27 mouse cellular contexts compared by ENCODE assay signal in the genomic region with DNA sequence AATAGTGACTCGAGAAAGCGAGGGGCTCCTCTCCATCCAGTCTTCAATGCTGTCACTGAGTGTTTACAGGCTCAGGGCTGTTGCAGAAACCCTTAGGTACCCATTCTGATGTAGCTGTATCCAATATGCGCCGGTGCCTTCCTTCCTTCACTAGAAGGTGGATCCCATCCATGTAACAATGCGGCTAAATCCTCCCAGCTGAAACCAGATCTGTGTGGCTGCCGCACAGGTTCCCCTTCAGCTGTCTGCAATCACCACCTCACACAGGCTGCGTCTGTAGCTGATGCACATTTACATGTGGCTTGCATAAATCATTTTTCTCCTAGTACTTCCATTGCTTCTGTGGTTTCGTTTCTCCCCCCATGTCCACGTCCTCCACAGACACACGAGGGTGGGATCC. TPM values are rescaled to one million over a fixed set of nuclear protein-coding genes. Genes with fewer than 3 reads are reported as not detected.
A peak's percentile ranks its signal among the peaks of the same experiment; 100 is the strongest.
DNase-seq lines count a peak whose midpoint lies in the region; ATAC-seq and TF ChIP-seq lines count a peak whose summit lies in the region.
"Had no signal": no experiment of that assay in that cellular context is flagged by ENCODE, and none has a peak within 500 bp of the region (broad histone marks: within the 10 kb centered on the region; RNA-seq: fewer than 3 reads in every experiment).

No protein-coding gene starts in this region.

- no peak overlapping the region for H3K4me2 ChIP-seq in limb, embryonic 12.5 days
- H3K4me2 ChIP-seq in CH12.LX (ENCODE audit: insufficient read depth, low read depth, poor library complexity, severe bottlenecking): no peak overlapping the region
- H3K4me2 ChIP-seq in embryonic facial prominence, embryonic 14.5 days (ENCODE audit: low read depth, low read length): no peak overlapping the region
- H3K4me2 ChIP-seq: embryonic facial prominence, embryonic 12.5 days; forebrain, embryonic 13.5 days; heart, embryonic 13.5 days; hindbrain, embryonic 14.5 days had no signal

- TF ChIP-seq CTCF in CH12.LX (conservative IDR thresholded peaks at IDR 0.05 in 1 of 2, IDR thresholded peaks at IDR 0.05 in 1 of 2; ENCODE audit: low read depth in 2 of 2, low read length in 2 of 2): no peak

- no peak for DNase-seq in limb, embryonic 10.5 days (ENCODE audit: low spot score)
- DNase-seq in CH12.LX (ENCODE audit: extremely low read depth): peak; percentile 29
- peak; percentile 32 for DNase-seq in R1 (ENCODE audit: low read depth, low spot score)
- peak; percentile 39 for DNase-seq in embryonic facial prominence, embryonic 14.5 days (ENCODE audit: low spot score)
- DNase-seq in left cerebral cortex, adult 18-20 months (ENCODE audit: low spot score in 2 of 2): no peak
- DNase-seq: adrenal gland, adult 2 months; adrenal gland, postnatal 14 days; B cell, adult 2 months; cerebellum, adult 11-12 months; cerebellum, adult 9-10 months; cerebellum, postnatal 14 days; gastrocnemius, postnatal 10 days; gastrocnemius, postnatal 36 days; heart, adult 2 months; heart, postnatal 14 days; heart, postnatal 4 days had no signal

- 0 out of 2 replicates have a peak, but pooled peaks have one; percentile 43 for ATAC-seq in limb, embryonic 12.5 days (ENCODE audit: insufficient number of reproducible peaks, insufficient read depth, low FRiP score, low TSS enrichment, low read depth)
- 0 out of 2 replicates have a peak, but pooled peaks have one; percentile 53 for ATAC-seq in embryonic facial prominence, embryonic 14.5 days (ENCODE audit: low read depth)
- no peak for ATAC-seq in megakaryocyte-erythroid progenitor cell, adult 5-6 weeks (replicated peaks; ENCODE audit: low FRiP score, low TSS enrichment, poor library complexity, severe bottlenecking)
- ATAC-seq: forebrain, embryonic 13.5 days; forebrain, embryonic 16.5 days; hindbrain, postnatal 0 days; inflammation-experienced regulatory T-cells, adult 6 months had no signal

- H3K4me3 ChIP-seq in limb, embryonic 12.5 days (replicated peaks): no peak overlapping the region
- no peak overlapping the region for H3K4me3 ChIP-seq in limb, embryonic 10.5 days
- no peak overlapping the region for H3K4me3 ChIP-seq in CH12.LX (replicated peaks in 1 of 3; ENCODE audit: low read depth in 2 of 3, low read length in 2 of 3, poor library complexity in 1 of 3)
- H3K4me3 ChIP-seq in embryonic facial prominence, embryonic 14.5 days (ENCODE audit: low read depth, low read length): no peak overlapping the region
- H3K4me3 ChIP-seq: embryonic facial prominence, embryonic 12.5 days; forebrain, embryonic 10.5 days; forebrain, embryonic 13.5 days; heart, adult 2 months; heart, embryonic 10.5 days; heart, embryonic 13.5 days had no signal

- no peak for TF ChIP-seq EP300 in CH12.LX (IDR thresholded peaks at IDR 0.05; ENCODE audit: low read length)

- no peaks in the 10 kb centered on the region for H3K27me3 ChIP-seq in limb, embryonic 12.5 days
- H3K27me3 ChIP-seq in limb, embryonic 10.5 days (ENCODE audit: low read depth, poor library complexity, severe bottlenecking): no peaks in the 10 kb centered on the region
- H3K27me3 ChIP-seq in CH12.LX (replicated peaks): no peaks in the 10 kb centered on the region
- H3K27me3 ChIP-seq in embryonic facial prominence, embryonic 14.5 days (replicated peaks; ENCODE audit: control insufficient read depth, insufficient read depth, low read length): no peaks in the 10 kb centered on the region
- H3K27me3 ChIP-seq: embryonic facial prominence, embryonic 12.5 days; forebrain, embryonic 13.5 days; heart, embryonic 13.5 days had no signal

- dilution Hi-C loops in CH12.LX (cut with MboI; ENCODE audit: extremely low pct_ligation_motif_present, extremely low pct_unique_long_range_greater_than_20kb, low sequenced_read_pairs): no loop called here

- H3K4me1 ChIP-seq in limb, embryonic 12.5 days (replicated peaks): peaks cover 11% of the 10 kb centered on the region; the same call in 1 of the 2 replicates
- H3K4me1 ChIP-seq in limb, embryonic 10.5 days: peaks cover 12% of the 10 kb centered on the region
- peaks cover 20 to 77% of the 10 kb centered on the region in 2 experiments for H3K4me1 ChIP-seq in CH12.LX (ENCODE audit: control insufficient read depth in 1 of 2, insufficient read depth in 2 of 2)
- H3K4me1 ChIP-seq in embryonic facial prominence, embryonic 14.5 days (ENCODE audit: control insufficient read depth, insufficient read depth, low read length): 0 out of 2 replicates have a peak, but pooled peaks cover 3% of the 10 kb centered on the region
- H3K4me1 ChIP-seq: embryonic facial prominence, embryonic 12.5 days; forebrain, embryonic 13.5 days; heart, embryonic 10.5 days; heart, embryonic 13.5 days had no signal

- WGBS in limb, embryonic 12.5 days: 65% methylated on average over 10 of the region's 10 CpGs
- 82% methylated on average over 10 of the region's 10 CpGs for WGBS in limb, embryonic 10.5 days
- WGBS in embryonic facial prominence, embryonic 14.5 days: 52% methylated on average over 10 of the region's 10 CpGs

- no peak for TF ChIP-seq RAD21 in CH12.LX (IDR thresholded peaks at IDR 0.05; ENCODE audit: low read depth, low read length)

- H3K79me2 ChIP-seq in CH12.LX (replicated peaks; ENCODE audit: control insufficient read depth, extremely low read depth, insufficient read depth, poor library complexity, severe bottlenecking): no peaks in the 10 kb centered on the region; the same call in 1 of the 2 replicates

- H3K9me3 ChIP-seq in limb, embryonic 12.5 days: no peaks in the 10 kb centered on the region
- no peaks in the 10 kb centered on the region for H3K9me3 ChIP-seq in limb, embryonic 10.5 days (replicated peaks)
- peaks cover 6% of the 10 kb centered on the region for H3K9me3 ChIP-seq in CH12.LX (replicated peaks; ENCODE audit: low read length)
- H3K9me3 ChIP-seq in embryonic facial prominence, embryonic 14.5 days (ENCODE audit: control insufficient read depth, low read length): no peaks in the 10 kb centered on the region
- H3K9me3 ChIP-seq: embryonic facial prominence, embryonic 12.5 days; forebrain, embryonic 10.5 days; forebrain, embryonic 13.5 days; heart, embryonic 10.5 days; heart, embryonic 13.5 days had no signal

- no peak overlapping the region for H3K9ac ChIP-seq in limb, embryonic 12.5 days (replicated peaks)
- no peak overlapping the region for H3K9ac ChIP-seq in CH12.LX (ENCODE audit: insufficient read depth, low read depth)
- H3K9ac ChIP-seq in embryonic facial prominence, embryonic 14.5 days (ENCODE audit: low read depth, low read length): no peak overlapping the region
- H3K9ac ChIP-seq: embryonic facial prominence, embryonic 12.5 days; forebrain, embryonic 13.5 days; heart, embryonic 13.5 days; hindbrain, embryonic 14.5 days had no signal

- TF ChIP-seq POLR2A in CH12.LX (IDR thresholded peaks at IDR 0.05; ENCODE audit: low read depth, low read length): no peak

- no peak overlapping the region for H3K27ac ChIP-seq in limb, embryonic 12.5 days
- no peak overlapping the region for H3K27ac ChIP-seq in limb, embryonic 10.5 days
- H3K27ac ChIP-seq in CH12.LX (ENCODE audit: insufficient read depth, low read depth): no peak overlapping the region
- no peak overlapping the region for H3K27ac ChIP-seq in embryonic facial prominence, embryonic 14.5 days (replicated peaks; ENCODE audit: low read depth, low read length)
- H3K27ac ChIP-seq: embryonic facial prominence, embryonic 12.5 days; forebrain, embryonic 13.5 days; heart, adult 2 months; heart, embryonic 10.5 days; heart, embryonic 13.5 days; hindbrain, embryonic 14.5 days; hindbrain, postnatal 0 days had no signal

- in situ Hi-C loops in CH12.LX (cut with MboI; ENCODE audit: low pct_ligation_motif_present, low pct_unique_long_range_greater_than_20kb, low sequenced_read_pairs): no loop called here

- H3K36me3 ChIP-seq in limb, embryonic 12.5 days: no peaks in the 10 kb centered on the region
- no peaks in the 10 kb centered on the region for H3K36me3 ChIP-seq in limb, embryonic 10.5 days
- H3K36me3 ChIP-seq in CH12.LX (replicated peaks in 1 of 2; ENCODE audit: control insufficient read depth in 1 of 2, insufficient read depth in 1 of 2, low read length in 1 of 2): peaks cover 8 to 39% of the 10 kb centered on the region in 2 experiments
- no peaks in the 10 kb centered on the region for H3K36me3 ChIP-seq in embryonic facial prominence, embryonic 14.5 days (ENCODE audit: control insufficient read depth, insufficient read depth, low read length)
- H3K36me3 ChIP-seq: embryonic facial prominence, embryonic 12.5 days; forebrain, embryonic 10.5 days; heart, embryonic 10.5 days; heart, embryonic 13.5 days had no signal

TF ChIP-seq in CH12.LX, 34 proteins besides CTCF, POLR2A, EP300 and RAD21:
- TF ChIP-seq CHD2 (IDR thresholded peaks at IDR 0.05; ENCODE audit: low read length) (no peak), MEF2A (IDR thresholded peaks at IDR 0.05; ENCODE audit: borderline replicate concordance, low read depth, low read length) (no peak), ETS1 (conservative IDR thresholded peaks at IDR 0.05; ENCODE audit: low read depth, low read length) (no peak), MXI1 (IDR thresholded peaks at IDR 0.05; ENCODE audit: low read depth, low read length) (no peak), RCOR1 (conservative IDR thresholded peaks at IDR 0.05; ENCODE audit: low read depth, low read length) (no peak), NELFE (IDR thresholded peaks at IDR 0.05; ENCODE audit: low read depth, low read length) (no peak), UBTF (IDR thresholded peaks at IDR 0.05; ENCODE audit: low read depth, low read length) (no peak), MAX (IDR thresholded peaks at IDR 0.05; ENCODE audit: low read length) (no peak), JUN (IDR thresholded peaks at IDR 0.05; ENCODE audit: insufficient read depth, low read depth, low read length) (no peak), TBP (conservative IDR thresholded peaks at IDR 0.05; ENCODE audit: low read depth, low read length) (no peak), POLR2AphosphoS2 (IDR thresholded peaks at IDR 0.05; ENCODE audit: low read depth, low read length) (no peak)

RNA-seq across cellular contexts. Expression of a gene that starts 28.6 kb away (rescaled TPM):
- polyA plus RNA-seq in limb, embryonic 12.5 days (2016; fragmentation: Nextera tagmentation; extraction: Ambion mirVana): 130 and 136 TPM in 2 replicates
- 105 and 132 TPM in 2 replicates for polyA plus RNA-seq in limb, embryonic 10.5 days (2016; fragmentation: Nextera tagmentation; extraction: Ambion mirVana)
- 37.0 and 44.5 TPM in 2 replicates for total RNA-seq in CH12.LX (2012; rRNA removed)
- 66.3 and 70.6 TPM in 2 replicates for total RNA-seq in CH12.LX (2014; rRNA removed)
- 59.2 and 74.4 TPM in 2 replicates for polyA plus RNA-seq in CH12.LX (2012; ENCODE audit: insufficient read length, low read depth)
- polyA plus RNA-seq in embryonic facial prominence, embryonic 14.5 days (2014; fragmentation: Nextera tagmentation; extraction: Ambion mirVana): 47.2 and 50.1 TPM in 2 replicates
- total RNA-seq in left cerebral cortex, adult 18-20 months (2021): 1 to 10 TPM; 2.3 to 2.6 TPM
- total RNA-seq in megakaryocyte-erythroid progenitor cell, adult 5-6 weeks (2014; fragmentation: Nextera tagmentation): 43.6 and 50.7 TPM in 2 replicates
- 25.0 and 30.1 TPM in 2 replicates for total RNA-seq in megakaryocyte-erythroid progenitor cell, adult 5-6 weeks (2017)

Comparison
In these comparisons a context has a peak if more than half of its experiments do, and no peak if none do; other contexts are left out.
1. DNase-seq: peak in CH12.LX (single experiment), R1 (single experiment) and embryonic facial prominence, embryonic 14.5 days (single experiment); none in limb, embryonic 10.5 days (single experiment) and left cerebral cortex, adult 18-20 months (0 of 2).